Mouse (Mus musculus): ENCODE results near the gene Psmb7. TPM values are rescaled to one million over a fixed set of nuclear protein-coding genes. Genes with fewer than 3 reads are reported as not detected.

Psmb7 gene
- polyA plus RNA-seq, 1 experiment = 339 TPM

- H3K4me3 ChIP-seq (ENCODE audit: insufficient read depth, low read depth, low read length) = no peak overlapping the region
Measured at GRCm38 (mm10) chr2:38652565-38653292, 8.8 kb upstream of the Psmb7 start.

GRCm38 (mm10) chr2:38652098-38652497 is 8.2 kb upstream of the Psmb7 start:
- Histone ChIP-seq H3K27ac (replicated peaks; ENCODE audit: low read depth, low read length) (no peak overlapping the region), H3K4me3 (ENCODE audit: insufficient read depth, low read depth, low read length) (no peak overlapping the region), H3K4me1 (ENCODE audit: control insufficient read depth, insufficient read depth, insufficient read length, low read length) (no peaks in the 10 kb centered on the region)

More at GRCm38 (mm10) chr2:38652565-38653292, 8.8 kb upstream of the Psmb7 start:
- Histone ChIP-seq H3K4me1 (ENCODE audit: control insufficient read depth, insufficient read depth, insufficient read length, low read length) (no peaks in the 10 kb centered on the region), H3K27ac (replicated peaks; ENCODE audit: low read depth, low read length) (no peak overlapping the region)

GRCm38 (mm10) chr2:38650340-38650739 is 6.5 kb upstream of the Psmb7 start:
- Histone ChIP-seq H3K27ac (replicated peaks; ENCODE audit: low read depth, low read length) (no peak overlapping the region), H3K4me3 (ENCODE audit: insufficient read depth, low read depth, low read length) (no peak overlapping the region), H3K4me1 (ENCODE audit: control insufficient read depth, insufficient read depth, insufficient read length, low read length) (no peaks in the 10 kb centered on the region)

GRCm38 (mm10) chr2:38647661-38648060 is 3.8 kb upstream of the Psmb7 start:
- Histone ChIP-seq H3K27ac (replicated peaks; ENCODE audit: low read depth, low read length) (no peak overlapping the region), H3K4me1 (ENCODE audit: control insufficient read depth, insufficient read depth, insufficient read length, low read length) (peaks cover 2% of the 10 kb centered on the region; the same call in 1 of the 2 replicates), H3K4me3 (ENCODE audit: insufficient read depth, low read depth, low read length) (no peak overlapping the region)

GRCm38 (mm10) chr2:38647201-38647606 is 3.3 kb upstream of the Psmb7 start:
- Histone ChIP-seq H3K4me1 (ENCODE audit: control insufficient read depth, insufficient read depth, insufficient read length, low read length) (peaks cover 2% of the 10 kb centered on the region; the same call in 1 of the 2 replicates), H3K27ac (replicated peaks; ENCODE audit: low read depth, low read length) (no peak overlapping the region), H3K4me3 (ENCODE audit: insufficient read depth, low read depth, low read length) (no peak overlapping the region)

- Histone ChIP-seq H3K4me1 (ENCODE audit: control insufficient read depth, insufficient read depth, insufficient read length, low read length) (peaks cover 2% of the 10 kb centered on the region; the same call in 1 of the 2 replicates), H3K27ac (replicated peaks; ENCODE audit: low read depth, low read length) (no peak overlapping the region), H3K4me3 (ENCODE audit: insufficient read depth, low read depth, low read length) (no peak overlapping the region)
Measured at GRCm38 (mm10) chr2:38645936-38646335, 2.0 kb upstream of the Psmb7 start.

- Histone ChIP-seq H3K27ac (replicated peaks; ENCODE audit: low read depth, low read length) (no peak overlapping the region), H3K4me1 (ENCODE audit: control insufficient read depth, insufficient read depth, insufficient read length, low read length) (peaks cover 2% of the 10 kb centered on the region; the same call in 1 of the 2 replicates), H3K4me3 (ENCODE audit: insufficient read depth, low read depth, low read length) (no peak overlapping the region)
Measured at GRCm38 (mm10) chr2:38641761-38642160, 2.1 kb downstream of the Psmb7 start.

- no peak overlapping the region for H3K4me3 ChIP-seq (ENCODE audit: insufficient read depth, low read depth, low read length)
- no peaks in the 10 kb centered on the region for H3K4me1 ChIP-seq (ENCODE audit: control insufficient read depth, insufficient read depth, insufficient read length, low read length)
- no peak overlapping the region for H3K27ac ChIP-seq (replicated peaks; ENCODE audit: low read depth, low read length)
Measured at GRCm38 (mm10) chr2:38637716-38638267, 6.1 kb downstream of the Psmb7 start.

- H3K4me3 ChIP-seq (ENCODE audit: insufficient read depth, low read depth, low read length) = no peak overlapping the region
- no peaks in the 10 kb centered on the region for H3K4me1 ChIP-seq (ENCODE audit: control insufficient read depth, insufficient read depth, insufficient read length, low read length)
- no peak overlapping the region for H3K27ac ChIP-seq (replicated peaks; ENCODE audit: low read depth, low read length)
Measured at GRCm38 (mm10) chr2:38630574-38630973, 13.3 kb downstream of the Psmb7 start.

- Histone ChIP-seq H3K27ac (replicated peaks; ENCODE audit: low read depth, low read length) (no peak overlapping the region), H3K4me3 (ENCODE audit: insufficient read depth, low read depth, low read length) (no peak overlapping the region), H3K4me1 (ENCODE audit: control insufficient read depth, insufficient read depth, insufficient read length, low read length) (0 out of 2 replicates have a peak, but pooled peaks cover 2% of the 10 kb centered on the region)
Measured at GRCm38 (mm10) chr2:38629451-38629850, 14.4 kb downstream of the Psmb7 start.

GRCm38 (mm10) chr2:38628801-38629200 is 15.1 kb downstream of the Psmb7 start:
- Histone ChIP-seq H3K4me3 (ENCODE audit: insufficient read depth, low read depth, low read length) (no peak overlapping the region), H3K4me1 (ENCODE audit: control insufficient read depth, insufficient read depth, insufficient read length, low read length) (0 out of 2 replicates have a peak, but pooled peaks cover 2% of the 10 kb centered on the region), H3K27ac (replicated peaks; ENCODE audit: low read depth, low read length) (no peak overlapping the region)

- H3K4me3 ChIP-seq (ENCODE audit: insufficient read depth, low read depth, low read length) = no peak overlapping the region
- no peak overlapping the region for H3K27ac ChIP-seq (replicated peaks; ENCODE audit: low read depth, low read length)
- 0 out of 2 replicates have a peak, but pooled peaks cover 2% of the 10 kb centered on the region for H3K4me1 ChIP-seq (ENCODE audit: control insufficient read depth, insufficient read depth, insufficient read length, low read length)
Measured at GRCm38 (mm10) chr2:38623821-38624590, 19.9 kb downstream of the Psmb7 start.

- Histone ChIP-seq H3K4me1 (ENCODE audit: control insufficient read depth, insufficient read depth, insufficient read length, low read length) (0 out of 2 replicates have a peak, but pooled peaks cover 2% of the 10 kb centered on the region), H3K27ac (replicated peaks; ENCODE audit: low read depth, low read length) (no peak overlapping the region), H3K4me3 (ENCODE audit: insufficient read depth, low read depth, low read length) (no peak overlapping the region)
Measured at GRCm38 (mm10) chr2:38623411-38623810, 20.5 kb downstream of the Psmb7 start.

GRCm38 (mm10) chr2:38621610-38622021 is 22.3 kb downstream of the Psmb7 start:
- H3K4me3 ChIP-seq (ENCODE audit: insufficient read depth, low read depth, low read length) = no peak overlapping the region
- 0 out of 2 replicates have a peak, but pooled peaks cover 2% of the 10 kb centered on the region for H3K4me1 ChIP-seq (ENCODE audit: control insufficient read depth, insufficient read depth, insufficient read length, low read length)
- no peak overlapping the region for H3K27ac ChIP-seq (replicated peaks; ENCODE audit: low read depth, low read length)

GRCm38 (mm10) chr2:38621076-38621475 is 22.8 kb downstream of the Psmb7 start:
- Histone ChIP-seq H3K27ac (replicated peaks; ENCODE audit: low read depth, low read length) (no peak overlapping the region), H3K4me1 (ENCODE audit: control insufficient read depth, insufficient read depth, insufficient read length, low read length) (0 out of 2 replicates have a peak, but pooled peaks cover 2% of the 10 kb centered on the region), H3K4me3 (ENCODE audit: insufficient read depth, low read depth, low read length) (no peak overlapping the region)
